Mouse (Mus musculus) heart, adult 2 months (tissue): Measurements from ENCODE around the gene Tmem30b.

Source experiments
- CTCF ChIP-seq: fragments of 200-600 bp; IDR thresholded peaks from 2 replicates; pipeline ENCODE4 v1.8.1; 2022; ENCODE audit warnings: antibody characterized with exemption, mild to moderate bottlenecking, moderate library complexity
- POLR2A ChIP-seq: fragments of 200-500 bp; IDR thresholded peaks from 2 replicates; pipeline ENCODE4 v1.6.1; 2011; ENCODE audit warnings: mild to moderate bottlenecking, low read depth, low read length, control low read depth; ENCODE audit not compliant: insufficient read depth

DNA sequence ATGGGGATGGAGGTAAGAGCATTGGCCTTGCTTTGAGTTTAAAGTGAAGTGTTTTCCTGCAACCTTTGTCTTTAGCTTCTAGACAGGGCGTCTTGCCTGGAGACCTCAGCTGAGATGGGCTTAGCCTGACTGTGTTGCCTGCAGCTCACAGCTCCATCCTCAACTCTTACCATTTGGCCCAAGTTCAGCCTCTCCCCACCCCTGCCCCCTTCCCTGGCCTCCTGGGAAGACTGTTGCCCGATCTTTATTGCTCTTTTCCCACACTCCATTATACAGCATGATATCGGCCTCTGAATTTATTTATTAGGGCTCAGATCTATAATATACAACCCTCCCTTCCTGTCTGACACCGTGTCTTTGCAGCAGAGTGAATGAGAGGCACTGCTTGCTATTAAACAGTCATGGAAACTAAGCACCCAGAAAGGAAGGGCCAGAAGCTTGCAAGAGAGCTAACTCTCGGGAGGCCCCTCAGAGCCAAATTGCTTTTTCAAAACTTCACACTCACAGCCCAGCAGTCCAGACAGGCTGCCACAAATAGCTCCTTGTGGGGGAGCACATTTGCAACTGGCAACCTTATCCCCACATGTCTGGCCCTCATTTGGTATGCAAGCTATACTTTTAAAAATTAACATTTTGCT lies 45.4 kb downstream of the Tmem30b start:
- TF ChIP-seq POLR2A (no peak), CTCF (no peak)
